Mouse (Mus musculus) neutrophil, adult 65 days (primary cell): ENCODE measurements around the gene Etfrf1. TPM values are rescaled to one million over a fixed set of nuclear protein-coding genes. Genes with fewer than 3 reads are reported as not detected.

ENCODE experiments used
- total RNA-seq: library from RNA; stranded (reverse); gene quantifications from 2 replicates; pipeline ENCODE4 v1.2.4, GENCODE M21; 2023

Etfrf1 gene
- 18.3 and 20.7 TPM in 2 replicates for total RNA-seq

DNA sequence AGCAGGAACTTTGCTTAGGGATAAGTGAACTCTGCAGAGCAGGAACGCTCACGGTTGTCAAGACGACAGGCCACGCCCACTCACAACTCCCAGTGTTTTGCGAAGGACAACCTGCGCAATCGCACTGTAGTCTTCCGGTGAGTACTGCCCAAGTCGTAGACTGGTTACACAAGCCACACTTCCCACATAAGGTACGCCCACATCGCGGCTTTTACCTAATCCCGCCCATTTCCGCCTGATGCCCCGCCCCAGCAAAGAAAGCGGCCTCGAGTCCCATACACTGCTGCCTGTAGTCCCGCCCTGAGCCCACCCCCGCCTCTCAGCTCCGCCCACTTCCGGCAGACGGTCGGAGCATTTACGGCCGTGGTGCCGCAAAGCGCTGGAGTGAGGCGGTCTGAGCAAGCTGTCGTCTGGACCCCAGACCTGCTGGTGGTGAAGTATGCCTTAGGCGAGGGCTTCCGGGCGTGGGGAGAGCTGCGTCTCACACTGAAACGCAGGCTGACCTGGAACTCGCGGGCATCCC, at the start of gene Etfrf1, which contains the start of gene Casc1:
Gene Etfrf1, plus strand, starts transcription at position 319 of the 523 bp plus-strand sequence.
Gene Casc1, minus strand, starts transcription at position 190 of the 523 bp plus-strand sequence.

DNA sequence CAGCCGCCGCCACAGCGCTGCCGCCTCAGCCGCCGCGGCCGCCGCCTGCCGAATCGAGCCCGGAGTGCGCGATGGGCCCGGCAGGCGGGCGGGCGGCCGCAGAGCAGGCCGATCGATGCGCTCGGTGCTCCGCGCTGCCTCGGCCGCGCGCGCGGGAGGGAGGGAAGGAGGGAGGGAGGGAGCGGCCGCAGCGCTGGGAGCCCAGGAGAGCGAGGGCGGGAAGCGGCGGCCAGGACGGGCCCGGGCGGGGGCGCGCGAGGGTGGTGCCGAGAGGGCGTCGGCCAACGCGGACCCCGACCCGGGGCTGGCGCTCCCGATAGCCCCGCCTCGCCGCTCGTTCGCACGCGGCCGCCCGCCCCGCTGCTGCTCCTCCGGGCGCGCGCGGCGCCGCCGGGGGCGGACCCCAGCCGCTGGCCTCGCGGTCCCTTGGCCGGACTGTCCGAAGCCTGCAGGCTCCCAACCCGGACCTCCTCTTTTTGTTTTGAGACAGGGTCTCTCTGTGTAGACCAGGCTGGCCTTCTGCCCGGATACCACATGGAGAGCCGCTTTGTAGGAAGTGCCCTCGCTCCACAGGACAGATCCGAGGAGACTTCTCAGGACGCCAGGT, 39.4 kb downstream of the Etfrf1 start, which contains the start of gene Kras:
Gene Kras, minus strand, starts transcription at position 55 of the 607 bp plus-strand sequence.

Other genes starting within 250 kb of the Etfrf1 start
- 0.41 and 0.44 TPM in 2 replicates for gene Bcat1, start 134.9 kb upstream of the Etfrf1 start, total RNA-seq
- gene Lrmp, start 95.5 kb upstream of the Etfrf1 start, total RNA-seq, result 152 and 178 TPM in 2 replicates
- 0.61 and 1.2 TPM in 2 replicates for gene Casc1, start 129 bp upstream of the Etfrf1 start, total RNA-seq
- 92.7 and 143 TPM in 2 replicates for gene Kras, start 39.1 kb downstream of the Etfrf1 start, total RNA-seq